Mouse (Mus musculus) myocyte (in vitro differentiated cells): ENCODE data around the gene Olfr978. TPM values are rescaled to one million over a fixed set of nuclear protein-coding genes. Genes with fewer than 3 reads are reported as not detected.
"Not testable (repeated sequence)": the region's sequence is repeated elsewhere in the genome, so short reads cannot be mapped to it uniquely, and the experiment has no call there.

ENCODE experiments used
- H3K27me3 ChIP-seq: one replicate; pipeline ENCODE4 v1.6.1; 2011; ENCODE audit not compliant: control insufficient read depth, insufficient read depth, insufficient read length
- H3K36me3 ChIP-seq: one replicate; pipeline ENCODE4 v1.6.1; 2011; ENCODE audit not compliant: control insufficient read depth, insufficient read depth
- H3K4me2 ChIP-seq: one replicate; pipeline ENCODE4 v1.6.1; 2011; ENCODE audit warnings: low read depth, control low read depth
- H3K4me3 ChIP-seq: one replicate; pipeline ENCODE4 v1.5.1; 2011; ENCODE audit warnings: mild to moderate bottlenecking, control low read depth, moderate library complexity
- H3K79me2 ChIP-seq: one replicate; pipeline ENCODE4 v1.6.1; 2011; ENCODE audit not compliant: control insufficient read depth, insufficient read depth
- H3ac ChIP-seq: one replicate; pipeline ENCODE4 v1.6.1; 2011; ENCODE audit not compliant: control insufficient read depth, insufficient read length
- CEBPB ChIP-seq: IDR thresholded peaks from 2 replicates; pipeline ENCODE4 v1.6.1; 2011; ENCODE audit warnings: mild to moderate bottlenecking, moderate library complexity; ENCODE audit not compliant: poor library complexity, insufficient read depth, severe bottlenecking
- E2F4 ChIP-seq: IDR thresholded peaks from one replicate; pipeline ENCODE4 v1.6.1; 2011; ENCODE audit warnings: mild to moderate bottlenecking, control low read depth, moderate library complexity; ENCODE audit not compliant: insufficient read depth
- MAX ChIP-seq: IDR thresholded peaks from one replicate; pipeline ENCODE4 v1.6.1; 2011; ENCODE audit warnings: low read depth, mild to moderate bottlenecking, control low read depth
- MYOD1 ChIP-seq, 3 experiments: IDR thresholded peaks; one replicate each; pipeline ENCODE4 v1.6.1; 2011; ENCODE audit warnings: control low read depth in 2 of 3, low read depth in 2 of 3, mild to moderate bottlenecking in 2 of 3, moderate library complexity in 1 of 3; ENCODE audit not compliant: insufficient read length in 2 of 3, control insufficient read depth in 1 of 3
- MYOG ChIP-seq, 3 experiments: IDR thresholded peaks; one replicate each; pipeline ENCODE4 v1.6.1; 2011; ENCODE audit warnings: control low read depth in 2 of 3, low read depth in 2 of 3, mild to moderate bottlenecking in 2 of 3; ENCODE audit not compliant: insufficient read length in 2 of 3, control insufficient read depth in 1 of 3, insufficient read depth in 1 of 3
- POLR2A ChIP-seq: IDR thresholded peaks from one replicate; pipeline ENCODE4 v1.6.1; 2011; ENCODE audit warnings: low read depth, mild to moderate bottlenecking, control low read depth, moderate library complexity; ENCODE audit not compliant: insufficient read length
- POLR2AphosphoS2 ChIP-seq: IDR thresholded peaks from one replicate; pipeline ENCODE4 v1.6.1; 2011; ENCODE audit warnings: low read depth, control low read depth; ENCODE audit not compliant: insufficient read length
- REST ChIP-seq: IDR thresholded peaks from one replicate; pipeline ENCODE4 v1.6.1; 2011; ENCODE audit warnings: mild to moderate bottlenecking, control low read depth, moderate library complexity; ENCODE audit not compliant: insufficient read depth, insufficient read length
- SRF ChIP-seq: IDR thresholded peaks from one replicate; pipeline ENCODE4 v1.6.1; 2011; ENCODE audit warnings: low read depth; ENCODE audit not compliant: control insufficient read depth, insufficient read length
- TCF12 ChIP-seq: IDR thresholded peaks from one replicate; pipeline ENCODE4 v1.6.1; 2011; ENCODE audit warnings: mild to moderate bottlenecking, control low read depth; ENCODE audit not compliant: poor library complexity, insufficient read depth, severe bottlenecking
- TCF3 ChIP-seq: IDR thresholded peaks from one replicate; pipeline ENCODE4 v1.6.1; 2011; ENCODE audit warnings: low read depth, control low read depth; ENCODE audit not compliant: insufficient read length
- USF1 ChIP-seq: IDR thresholded peaks from one replicate; pipeline ENCODE4 v1.6.1; 2011; ENCODE audit warnings: low read depth, mild to moderate bottlenecking, control low read depth, moderate library complexity
- polyA plus RNA-seq: library from polyadenylated mRNA; unstranded; fragments of >200 nt; fragmentation: generic; extraction: Trizol; gene quantifications from one replicate; pipeline ENCODE4 v1.2.1, GENCODE M21; 2012; ENCODE audit warnings: missing spikeins

The Olfr978 gene
- polyA plus RNA-seq: not detected

GRCm38 (mm10) chr9:39991813-39992212 is at the start of gene Olfr978:
Olfr978 (plus strand) TSS chr9:39992113.
- Histone ChIP-seq H3K79me2 (no peaks in the 10 kb centered on the region), H3ac (no peak within 1 kb of the TSS), H3K4me3 (no peak within 1 kb of the TSS), H3K4me2 (no peak within 1 kb of the TSS), H3K27me3 (no peaks in the 10 kb centered on the region), H3K36me3 (no peaks in the 10 kb centered on the region)
- TF ChIP-seq POLR2AphosphoS2 (no peak), SRF (no peak), POLR2A (no peak), TCF12 (no peak), E2F4 (no peak), MYOD1 (IDR thresholded peaks at IDR 0.05; ENCODE audit: control insufficient read depth in 1 of 3, insufficient read length in 2 of 3, low read depth in 2 of 3) (no peak), CEBPB (no peak), MYOG (IDR thresholded peaks at IDR 0.05; ENCODE audit: control insufficient read depth in 1 of 3, insufficient read depth in 1 of 3, insufficient read length in 2 of 3, low read depth in 2 of 3) (no peak), MAX (no peak), REST (no peak), TCF3 (no peak), USF1 (no peak)

GRCm38 (mm10) chr9:39951946-39952345 is 40.0 kb upstream of the Olfr978 start, which contains the start of gene Olfr975:
Olfr975 (minus strand) TSS chr9:39952046.
- no peaks in the 10 kb centered on the region for H3K27me3 ChIP-seq
- no peak for TF ChIP-seq MYOG (IDR thresholded peaks at IDR 0.05; ENCODE audit: control insufficient read depth in 1 of 3, insufficient read depth in 1 of 3, insufficient read length in 2 of 3, low read depth in 2 of 3)
- H3K4me3 ChIP-seq: no peak within 1 kb of the TSS
- H3ac ChIP-seq: no peak within 1 kb of the TSS
- no peaks in the 10 kb centered on the region for H3K79me2 ChIP-seq
- no peak within 1 kb of the TSS for H3K4me2 ChIP-seq
- no peaks in the 10 kb centered on the region for H3K36me3 ChIP-seq

DNA sequence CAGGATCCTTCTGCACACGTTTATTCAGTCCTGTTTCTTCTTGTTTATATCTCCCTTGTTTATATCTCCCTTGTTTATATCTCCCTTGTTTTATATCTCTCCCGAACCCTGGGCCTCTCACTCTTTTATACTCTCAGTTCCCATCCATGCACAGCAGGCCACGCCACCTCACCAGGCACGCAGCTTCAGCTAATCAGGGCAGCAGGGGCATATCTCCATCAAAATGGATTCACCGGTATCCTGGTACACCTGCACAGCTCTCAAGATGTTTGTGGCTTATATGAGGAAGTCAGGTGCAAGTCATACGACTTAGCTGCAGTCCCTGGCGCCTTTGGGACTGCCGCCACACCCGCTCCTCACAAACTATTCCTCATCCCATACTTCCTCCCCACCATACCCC is 30.9 kb upstream of the Olfr978 start, which contains the start of gene Olfr976:
TSS of gene Olfr976 (minus strand) at position 101 of the 400 bp plus-strand sequence.
- H3K36me3 ChIP-seq, H3K79me2 ChIP-seq, H3K27me3 ChIP-seq, H3ac ChIP-seq, H3K4me2 ChIP-seq, H3K4me3 ChIP-seq: not testable (repeated sequence)

GRCm38 (mm10) chr9:39976581-39977145 is 15.2 kb upstream of the Olfr978 start:
- H3K36me3 ChIP-seq, H3K27me3 ChIP-seq, H3K79me2 ChIP-seq, H3K4me3 ChIP-seq, H3K4me2 ChIP-seq, H3ac ChIP-seq: not testable (repeated sequence)

GRCm38 (mm10) chr9:40003365-40003764 is 11.5 kb downstream of the Olfr978 start, which contains the start of gene Olfr979:
Olfr979 (minus strand) TSS chr9:40003465.
- Histone ChIP-seq H3K27me3 (no peaks in the 10 kb centered on the region), H3ac (no peak within 1 kb of the TSS), H3K4me3 (no peak within 1 kb of the TSS), H3K4me2 (no peak within 1 kb of the TSS), H3K36me3 (no peaks in the 10 kb centered on the region), H3K79me2 (no peaks in the 10 kb centered on the region)
- TF ChIP-seq MAX: no peak
- TF ChIP-seq POLR2AphosphoS2: no peak
- TF ChIP-seq TCF3: no peak
- no peak for TF ChIP-seq POLR2A
- no peak for TF ChIP-seq E2F4
- no peak for TF ChIP-seq MYOD1 (IDR thresholded peaks at IDR 0.05; ENCODE audit: control insufficient read depth in 1 of 3, insufficient read length in 2 of 3, low read depth in 2 of 3)
- no peak for TF ChIP-seq REST
- no peak for TF ChIP-seq MYOG (IDR thresholded peaks at IDR 0.05; ENCODE audit: control insufficient read depth in 1 of 3, insufficient read depth in 1 of 3, insufficient read length in 2 of 3, low read depth in 2 of 3)
- TF ChIP-seq TCF12: no peak
- TF ChIP-seq SRF: no peak
- no peak for TF ChIP-seq USF1
- TF ChIP-seq CEBPB: no peak

GRCm38 (mm10) chr9:40009482-40009881 is 17.6 kb downstream of the Olfr978 start, which contains the start of gene Olfr980:
Olfr980 (minus strand) TSS chr9:40009582.
- Histone ChIP-seq H3K79me2 (no peaks in the 10 kb centered on the region), H3K4me2 (no peak within 1 kb of the TSS), H3K36me3 (no peaks in the 10 kb centered on the region), H3ac (no peak within 1 kb of the TSS), H3K4me3 (no peak within 1 kb of the TSS), H3K27me3 (no peaks in the 10 kb centered on the region)
- TF ChIP-seq E2F4 (no peak), SRF (no peak), MYOD1 (IDR thresholded peaks at IDR 0.05; ENCODE audit: control insufficient read depth in 1 of 3, insufficient read length in 2 of 3, low read depth in 2 of 3) (no peak), TCF12 (no peak), POLR2A (no peak), CEBPB (no peak), POLR2AphosphoS2 (no peak), REST (no peak), MYOG (IDR thresholded peaks at IDR 0.05; ENCODE audit: control insufficient read depth in 1 of 3, insufficient read depth in 1 of 3, insufficient read length in 2 of 3, low read depth in 2 of 3) (no peak), TCF3 (no peak), USF1 (no peak), MAX (no peak)
